Mouse (Mus musculus) liver, postnatal 0 days (tissue): ENCODE measurements around the gene Acaa1a.
"Not testable (repeated sequence)": the region's sequence is repeated elsewhere in the genome, so short reads cannot be mapped to it uniquely, and the experiment has no call there.

ENCODE experiments used
- CTCF ChIP-seq: sonication (generic); IDR thresholded peaks from 2 replicates; pipeline ENCODE4 v1.5.1; 2016; ENCODE audit warnings: antibody characterized with exemption, low read depth
- EP300 ChIP-seq: IDR thresholded peaks from 2 replicates; pipeline ENCODE4 v1.6.1; 2016; ENCODE audit warnings: antibody characterized with exemption, low read depth, mild to moderate bottlenecking

GRCm38 (mm10) chr9:119370770-119371169, 31.3 kb downstream of the Acaa1a start:
- not testable (repeated sequence) for TF ChIP-seq CTCF, EP300
